Mouse (Mus musculus) forebrain, embryonic 11.5 days (tissue): ENCODE data around the gene Cars2. TPM values are rescaled to one million over a fixed set of nuclear protein-coding genes. Genes with fewer than 3 reads are reported as not detected.

ENCODE experiments used
- ATAC-seq: fragments of 200-750 bp; cut with Nextera tagmentation; replicated peaks from 2 replicates; pipeline ENCODE4 v1.8.0; 2017; ENCODE audit warnings: moderate TSS enrichment; ENCODE audit not compliant: low FRiP score
- DNase-seq: peaks from one replicate; pipeline ENCODE4 v3.0.0-alpha.2; 2017; ENCODE audit warnings: low spot score
- H3K27ac ChIP-seq: fragments of 300-500 bp; sonication (generic); 2 replicates; pipeline ENCODE4 v1.5.1; 2014; ENCODE audit warnings: low read depth, low read length
- H3K27me3 ChIP-seq: fragments of 300-500 bp; sonication (generic); 2 replicates; pipeline ENCODE4 v1.6.1; 2014; ENCODE audit warnings: mild to moderate bottlenecking, low read length, mixed read lengths; ENCODE audit not compliant: control insufficient read depth, insufficient read depth
- H3K36me3 ChIP-seq: fragments of 300-500 bp; sonication (generic); 2 replicates; pipeline ENCODE4 v1.6.1; 2014; ENCODE audit warnings: mild to moderate bottlenecking, low read length, moderate library complexity, mixed read lengths; ENCODE audit not compliant: control insufficient read depth, insufficient read depth
- H3K4me1 ChIP-seq: fragments of 300-500 bp; sonication (generic); replicated peaks from 2 replicates; pipeline ENCODE4 v1.6.1; 2014; ENCODE audit warnings: low read length, mixed read lengths; ENCODE audit not compliant: control insufficient read depth, insufficient read depth
- H3K4me2 ChIP-seq: fragments of 300-500 bp; sonication (generic); 2 replicates; pipeline ENCODE4 v1.6.1; 2014; ENCODE audit warnings: low read depth, mild to moderate bottlenecking, low read length, moderate library complexity, mixed read lengths; ENCODE audit not compliant: severe bottlenecking
- H3K4me3 ChIP-seq: fragments of 300-500 bp; sonication (generic); 2 replicates; pipeline ENCODE4 v1.5.1; 2014; ENCODE audit warnings: low read depth, low read length
- H3K9ac ChIP-seq: fragments of 300-500 bp; sonication (generic); 2 replicates; pipeline ENCODE4 v1.6.1; 2014; ENCODE audit warnings: low read length
- H3K9me3 ChIP-seq: fragments of 300-500 bp; sonication (generic); 2 replicates; pipeline ENCODE4 v1.6.1; 2016; ENCODE audit warnings: low read length, mixed read lengths; ENCODE audit not compliant: control insufficient read depth
- WGBS: fragments of 180-500 bp; shearing (Covaris S2); extraction: QIAGEN DNeasy Blood & Tissue Kit; methylation state at CpG from one replicate; pipeline ENCODE4 v1.1.7; 2014; 5-methylcytosine and 5-hydroxymethylcytosine counted together
- polyA plus RNA-seq: library from polyadenylated mRNA; unstranded; fragments of >200 nt; fragmentation: Nextera tagmentation; extraction: Ambion mirVana; gene quantifications from 2 replicates; pipeline ENCODE4 v1.2.1, GENCODE M21; 2014

The Cars2 gene
- polyA plus RNA-seq, 1 experiment from 2014 or later: 19.9 TPM

- Histone ChIP-seq H3K9ac (no peak overlapping the region), H3K4me2 (no peak overlapping the region), H3K27me3 (no peaks in the 10 kb centered on the region), H3K4me3 (no peak overlapping the region), H3K27ac (no peak overlapping the region), H3K9me3 (no peaks in the 10 kb centered on the region), H3K4me1 (peaks cover 11% of the 10 kb centered on the region; the same call in 1 of the 2 replicates), H3K36me3 (0 out of 2 replicates have a peak, but pooled peaks cover 2% of the 10 kb centered on the region)
- DNase-seq (peak; percentile 54), ATAC-seq (peak; percentile 63; the same call in 1 of the 2 replicates)
- 12% methylated on average over 9 of the region's 9 CpGs for WGBS
Measured at GRCm38 (mm10) chr8:11534494-11534893, 16.1 kb downstream of the Cars2 start.

- DNase-seq: peak; percentile 36
- WGBS: 76% methylated on average over 4 of the region's 4 CpGs
Measured at GRCm38 (mm10) chr8:11530849-11531248, 19.7 kb downstream of the Cars2 start.

GRCm38 (mm10) chr8:11530155-11530770 is 20.3 kb downstream of the Cars2 start:
- ATAC-seq (no peak), DNase-seq (no peak)
- H3K27me3 ChIP-seq: no peaks in the 10 kb centered on the region
- peaks cover 10% of the 10 kb centered on the region; the same call in 1 of the 2 replicates for H3K4me1 ChIP-seq
- WGBS: 79% methylated on average over 18 of the region's 18 CpGs
- no peak overlapping the region for H3K27ac ChIP-seq
- H3K36me3 ChIP-seq: 0 out of 2 replicates have a peak, but pooled peaks cover 2% of the 10 kb centered on the region
- H3K4me2 ChIP-seq: no peak overlapping the region
- H3K9ac ChIP-seq: no peak overlapping the region
- H3K9me3 ChIP-seq: no peaks in the 10 kb centered on the region
- H3K4me3 ChIP-seq: no peak overlapping the region

More at GRCm38 (mm10) chr8:11530849-11531248, 19.7 kb downstream of the Cars2 start:
- H3K4me3 ChIP-seq: no peak overlapping the region
- H3K27ac ChIP-seq: no peak overlapping the region
- no peak for ATAC-seq
- no peak overlapping the region for H3K4me2 ChIP-seq
- peaks cover 11% of the 10 kb centered on the region; the same call in 1 of the 2 replicates for H3K4me1 ChIP-seq
- H3K36me3 ChIP-seq: 0 out of 2 replicates have a peak, but pooled peaks cover 2% of the 10 kb centered on the region
- no peaks in the 10 kb centered on the region for H3K27me3 ChIP-seq
- no peaks in the 10 kb centered on the region for H3K9me3 ChIP-seq
- H3K9ac ChIP-seq: no peak overlapping the region

GRCm38 (mm10) chr8:11523331-11523730 is 27.3 kb downstream of the Cars2 start:
- no peaks in the 10 kb centered on the region for H3K9me3 ChIP-seq
- H3K27me3 ChIP-seq: no peaks in the 10 kb centered on the region
- no peak overlapping the region for H3K4me2 ChIP-seq
- 94% methylated on average over 3 of the region's 3 CpGs for WGBS
- H3K36me3 ChIP-seq: no peaks in the 10 kb centered on the region
- H3K27ac ChIP-seq: no peak overlapping the region
- H3K4me3 ChIP-seq: no peak overlapping the region
- H3K9ac ChIP-seq: no peak overlapping the region
- H3K4me1 ChIP-seq: no peaks in the 10 kb centered on the region
- no peak for ATAC-seq
- no peak for DNase-seq

GRCm38 (mm10) chr8:11518676-11519075 is 31.9 kb downstream of the Cars2 start:
- H3K4me1 ChIP-seq: no peaks in the 10 kb centered on the region
- ATAC-seq: no peak
- no peak overlapping the region for H3K4me2 ChIP-seq
- no peak overlapping the region for H3K9ac ChIP-seq
- H3K27me3 ChIP-seq: no peaks in the 10 kb centered on the region
- no peak overlapping the region for H3K4me3 ChIP-seq
- no peak for DNase-seq
- no peaks in the 10 kb centered on the region for H3K36me3 ChIP-seq
- H3K27ac ChIP-seq: no peak overlapping the region
- 94% methylated on average over 11 of the region's 11 CpGs for WGBS
- no peaks in the 10 kb centered on the region for H3K9me3 ChIP-seq

- H3K36me3 ChIP-seq: no peaks in the 10 kb centered on the region; the same call in 1 of the 2 replicates
- no peak overlapping the region for H3K4me2 ChIP-seq
- ATAC-seq: no peak
- no peaks in the 10 kb centered on the region for H3K4me1 ChIP-seq
- no peak overlapping the region for H3K9ac ChIP-seq
- H3K27ac ChIP-seq: no peak overlapping the region
- DNase-seq: no peak
- WGBS: 93% methylated on average over 6 of the region's 6 CpGs
- H3K27me3 ChIP-seq: no peaks in the 10 kb centered on the region
- H3K9me3 ChIP-seq: no peaks in the 10 kb centered on the region
- H3K4me3 ChIP-seq: no peak overlapping the region
Measured at GRCm38 (mm10) chr8:11518056-11518396, 32.6 kb downstream of the Cars2 start.

- no peak overlapping the region for H3K27ac ChIP-seq
- WGBS: 90% methylated on average over 16 of the region's 16 CpGs
- DNase-seq (no peak), ATAC-seq (no peak)
- no peaks in the 10 kb centered on the region for H3K9me3 ChIP-seq
- H3K4me3 ChIP-seq: no peak overlapping the region
- H3K4me2 ChIP-seq: no peak overlapping the region
- no peaks in the 10 kb centered on the region; the same call in 1 of the 2 replicates for H3K36me3 ChIP-seq
- no peaks in the 10 kb centered on the region for H3K27me3 ChIP-seq
- H3K4me1 ChIP-seq: no peaks in the 10 kb centered on the region
- no peak overlapping the region for H3K9ac ChIP-seq
Measured at GRCm38 (mm10) chr8:11517366-11518055, 33.1 kb downstream of the Cars2 start.

- 94% methylated on average over 9 of the region's 9 CpGs for WGBS
- H3K9ac ChIP-seq: no peak overlapping the region
- H3K4me2 ChIP-seq: no peak overlapping the region
- H3K27ac ChIP-seq: no peak overlapping the region
- H3K27me3 ChIP-seq: no peaks in the 10 kb centered on the region
- H3K36me3 ChIP-seq: no peaks in the 10 kb centered on the region; the same call in 1 of the 2 replicates
- no peaks in the 10 kb centered on the region for H3K4me1 ChIP-seq
- DNase-seq (peak; percentile 47), ATAC-seq (no peak)
- H3K4me3 ChIP-seq: no peak overlapping the region
- H3K9me3 ChIP-seq: no peaks in the 10 kb centered on the region
Measured at GRCm38 (mm10) chr8:11516292-11516691, 34.3 kb downstream of the Cars2 start.
